Mouse (Mus musculus) left cerebral cortex, adult 18-20 months (tissue): ENCODE data around the gene Palm. TPM values are rescaled to one million over a fixed set of nuclear protein-coding genes. Genes with fewer than 3 reads are reported as not detected.

Experiments
- microRNA-seq, 2 experiments: library from miRNA; unstranded; fragments of <30 nt; microRNA quantifications; one replicate each; pipeline ENCODE4 v1.2.0; 2021
- total RNA-seq, 2 experiments: library from RNA; stranded (reverse); gene quantifications; 2 replicates each; pipeline ENCODE4 v1.2.3; 2021

The Palm gene
- total RNA-seq, 2 experiments from 2014 or later = 290 to 308 TPM

Small RNA genes within 50 kb of the gene (microRNA-seq; reads per million reads assigned to microRNA genes)
- 0 to 0.25 reads per million in 2 experiments for gene Mir6910

Other genes starting within 250 kb of the Palm start
- 10 to 100 TPM; 51.4 to 51.9 TPM for gene Mier2, start 238.4 kb upstream of the Palm start, total RNA-seq
- gene Theg, start 206.2 kb upstream of the Palm start, total RNA-seq = 1 to 10 TPM in 1 of 2 experiments, under 1 TPM in 1; 0.37 to 1.7 TPM
- gene C2cd4c, start 179.5 kb upstream of the Palm start, total RNA-seq = 10 to 100 TPM; 16.7 to 18.6 TPM
- 10 to 100 TPM; 44.3 to 50.1 TPM for gene Shc2, start 155.7 kb upstream of the Palm start, total RNA-seq
- gene Odf3l2, start 147.8 kb upstream of the Palm start, total RNA-seq = under 1 TPM in 1 of 2 experiments, not detected in 1; 0.82 TPM
- gene Madcam1, start 129.0 kb upstream of the Palm start, total RNA-seq = not detected
- 10 to 100 TPM; 69.8 to 77.1 TPM for gene Tpgs1, start 124.2 kb upstream of the Palm start, total RNA-seq
- 10 to 100 TPM; 75.4 to 77.5 TPM for gene Cdc34, start 111.4 kb upstream of the Palm start, total RNA-seq
- 1 to 10 TPM; 2.7 to 3.2 TPM for gene Gzmm, start 104.6 kb upstream of the Palm start, total RNA-seq
- 100 to 1,000 TPM; 566 to 614 TPM for gene Bsg, start 89.1 kb upstream of the Palm start, total RNA-seq
- gene Hcn2, start 76.9 kb upstream of the Palm start, total RNA-seq = 100 to 1,000 TPM; 142 to 157 TPM
- 10 to 100 TPM; 50.6 to 55.3 TPM for gene Polrmt, start 47.0 kb upstream of the Palm start, total RNA-seq
- 1 to 10 TPM; 4.3 to 5.6 TPM for gene Fgf22, start 38.5 kb upstream of the Palm start, total RNA-seq
- 10 to 100 TPM; 86.7 to 98.4 TPM for gene Rnf126, start 26.6 kb upstream of the Palm start, total RNA-seq
- 1 to 10 TPM; 2.7 to 3.2 TPM for gene Fstl3, start 16.3 kb upstream of the Palm start, total RNA-seq
- gene Prss57, start 2.6 kb upstream of the Palm start, total RNA-seq = under 1 TPM; 0.63 to 0.72 TPM
- gene Misp, start 27.4 kb downstream of the Palm start, total RNA-seq = under 1 TPM; 0.61 to 0.86 TPM
- gene Ptbp1, start 60.9 kb downstream of the Palm start, total RNA-seq = 10 to 100 TPM; 54.3 to 62.5 TPM
- 1 to 10 TPM; 2.2 to 2.3 TPM for gene Prtn3, start 80.9 kb downstream of the Palm start, total RNA-seq
- gene Plppr3, start 81.1 kb downstream of the Palm start, total RNA-seq = 10 to 100 TPM; 55.6 to 58.0 TPM
- gene Elane, start 92.7 kb downstream of the Palm start, total RNA-seq = not detected
- not detected for gene Cfd, start 97.3 kb downstream of the Palm start, total RNA-seq
- 10 to 100 TPM; 48.6 to 63.7 TPM for gene Med16, start 115.4 kb downstream of the Palm start, total RNA-seq
- not detected for gene Gm26602, start 117.3 kb downstream of the Palm start, total RNA-seq
- gene Kiss1r, start 123.4 kb downstream of the Palm start, total RNA-seq = 10 to 100 TPM in 1 of 2 experiments, 1 to 10 TPM in 1; 5.3 to 10.3 TPM
- 100 to 1,000 TPM; 307 to 318 TPM for gene R3hdm4, start 127.6 kb downstream of the Palm start, total RNA-seq
- 1 to 10 TPM; 5.6 to 7.2 TPM for gene Arid3a, start 133.5 kb downstream of the Palm start, total RNA-seq
- gene Wdr18, start 166.6 kb downstream of the Palm start, total RNA-seq = 10 to 100 TPM; 45.3 to 46.5 TPM
- gene Grin3b, start 177.1 kb downstream of the Palm start, total RNA-seq = under 1 TPM; 0.14 to 0.16 TPM
- gene Tmem259, start 190.8 kb downstream of the Palm start, total RNA-seq = 100 to 1,000 TPM; 112 to 113 TPM
- gene Cnn2, start 195.0 kb downstream of the Palm start, total RNA-seq = 1 to 10 TPM; 6.7 to 8.0 TPM
- 10 to 100 TPM; 13.0 to 13.7 TPM for gene Abca7, start 202.9 kb downstream of the Palm start, total RNA-seq
- gene Arhgap45, start 223.1 kb downstream of the Palm start, total RNA-seq = 1 to 10 TPM; 3.7 to 4.1 TPM
- gene Polr2e, start 246.2 kb downstream of the Palm start, total RNA-seq = 10 to 100 TPM; 73.6 to 75.2 TPM